Mouse (Mus musculus) heart, postnatal 0 days (tissue): ENCODE results near the gene Bet1. TPM values are rescaled to one million over a fixed set of nuclear protein-coding genes. Genes with fewer than 3 reads are reported as not detected.

Source experiments
- ATAC-seq: fragments of 200-750 bp; cut with Nextera tagmentation; 2 replicates; pipeline ENCODE4 v1.8.0; 2017; ENCODE audit warnings: low read depth, moderate number of reproducible peaks, moderate library complexity; ENCODE audit not compliant: insufficient read depth
- DNase-seq: peaks from one replicate; pipeline ENCODE4 v3.0.0-alpha.2; 2016; ENCODE audit warnings: low spot score
- H3K27ac ChIP-seq: fragments of 300-500 bp; sonication (generic); 2 replicates; pipeline ENCODE4 v1.5.1; 2014; ENCODE audit warnings: low read depth, mild to moderate bottlenecking
- H3K27me3 ChIP-seq: fragments of 300-500 bp; sonication (generic); 2 replicates; pipeline ENCODE4 v1.6.1; 2014; ENCODE audit warnings: low read length, mixed read lengths; ENCODE audit not compliant: control insufficient read depth, insufficient read depth
- H3K36me3 ChIP-seq: fragments of 300-500 bp; sonication (generic); replicated peaks from 2 replicates; pipeline ENCODE4 v1.6.1; 2014; ENCODE audit warnings: low read length, mixed read lengths; ENCODE audit not compliant: control insufficient read depth, insufficient read depth
- H3K4me1 ChIP-seq: fragments of 300-500 bp; sonication (generic); 2 replicates; pipeline ENCODE4 v1.6.1; 2014; ENCODE audit warnings: antibody characterized with exemption; ENCODE audit not compliant: control insufficient read depth, insufficient read depth
- H3K4me2 ChIP-seq: fragments of 300-500 bp; sonication (generic); 2 replicates; pipeline ENCODE4 v1.6.1; 2014; ENCODE audit warnings: low read depth, mild to moderate bottlenecking, low read length, moderate library complexity
- H3K4me3 ChIP-seq: fragments of 300-500 bp; sonication (generic); 2 replicates; pipeline ENCODE4 v1.5.1; 2014; ENCODE audit warnings: low read depth, low read length
- H3K9ac ChIP-seq: fragments of 300-500 bp; sonication (generic); replicated peaks from 2 replicates; pipeline ENCODE4 v1.6.1; 2014; ENCODE audit warnings: low read depth, low read length, mixed read lengths
- H3K9me3 ChIP-seq: fragments of 300-500 bp; sonication (generic); replicated peaks from 2 replicates; pipeline ENCODE4 v1.6.1; 2016; ENCODE audit warnings: low read length; ENCODE audit not compliant: control insufficient read depth
- CTCF ChIP-seq: IDR thresholded peaks from 2 replicates; pipeline ENCODE4 v1.5.1; 2016; ENCODE audit warnings: antibody characterized with exemption, control low read depth, low read depth
- EP300 ChIP-seq: IDR thresholded peaks from 2 replicates; pipeline ENCODE4 v1.6.1; 2016; ENCODE audit warnings: antibody characterized with exemption, low read depth
- WGBS: fragments of 180-500 bp; shearing (Covaris S2); extraction: QIAGEN DNeasy Blood & Tissue Kit; methylation state at CpG from one replicate; pipeline ENCODE4 v1.1.7; 2014; 5-methylcytosine and 5-hydroxymethylcytosine counted together
- polyA plus RNA-seq: library from polyadenylated mRNA; unstranded; fragments of >200 nt; fragmentation: Nextera tagmentation; extraction: Ambion mirVana; gene quantifications from 2 replicates; pipeline ENCODE4 v1.2.1, GENCODE M21; 2015
- total RNA-seq: library from RNA; depleted of rRNA; stranded (reverse); fragments of >200 nt; gene quantifications from 2 replicates; pipeline ENCODE4 v1.2.3, GENCODE M21; 2014; ENCODE audit warnings: low replicate concordance

Gene Bet1
- total and polyA plus RNA-seq, 2 experiments from 2014 or later = 39.0 to 43.8 TPM

- no peak overlapping the region for H3K4me3 ChIP-seq
- WGBS = 78% methylated on average over 6 of the region's 6 CpGs
- no peak overlapping the region for H3K4me2 ChIP-seq
- no peak for DNase-seq
- no peak for ATAC-seq
- H3K27ac ChIP-seq = no peak overlapping the region
- H3K4me1 ChIP-seq = no peaks in the 10 kb centered on the region
- H3K36me3 ChIP-seq = no peaks in the 10 kb centered on the region
- H3K27me3 ChIP-seq = no peaks in the 10 kb centered on the region
- no peaks in the 10 kb centered on the region for H3K9me3 ChIP-seq
- no peak overlapping the region for H3K9ac ChIP-seq
- TF ChIP-seq CTCF = no peak
Measured at GRCm38 (mm10) chr6:4072281-4072680, 14.5 kb downstream of the Bet1 start.

GRCm38 (mm10) chr6:4069714-4070113 is 17.1 kb downstream of the Bet1 start:
- ATAC-seq (no peak), DNase-seq (no peak)
- H3K4me1 ChIP-seq = no peaks in the 10 kb centered on the region
- no peak overlapping the region for H3K4me3 ChIP-seq
- TF ChIP-seq CTCF (no peak), EP300 (no peak)
- H3K27ac ChIP-seq = no peak overlapping the region
- H3K36me3 ChIP-seq = no peaks in the 10 kb centered on the region
- no peak overlapping the region for H3K4me2 ChIP-seq
- H3K9me3 ChIP-seq = no peaks in the 10 kb centered on the region
- H3K27me3 ChIP-seq = no peaks in the 10 kb centered on the region
- H3K9ac ChIP-seq = no peak overlapping the region

- DNase-seq (no peak), ATAC-seq (no peak)
- no peaks in the 10 kb centered on the region for H3K9me3 ChIP-seq
- no peak overlapping the region for H3K9ac ChIP-seq
- H3K27me3 ChIP-seq = no peaks in the 10 kb centered on the region
- no peak overlapping the region for H3K4me3 ChIP-seq
- no peak overlapping the region for H3K27ac ChIP-seq
- no peak for TF ChIP-seq EP300
- no peak for TF ChIP-seq CTCF
- H3K4me1 ChIP-seq = no peaks in the 10 kb centered on the region
- H3K36me3 ChIP-seq = no peaks in the 10 kb centered on the region
- 76% methylated on average over 4 of the region's 4 CpGs for WGBS
- H3K4me2 ChIP-seq = no peak overlapping the region
Measured at GRCm38 (mm10) chr6:4054387-4054786, 32.4 kb downstream of the Bet1 start.

DNA sequence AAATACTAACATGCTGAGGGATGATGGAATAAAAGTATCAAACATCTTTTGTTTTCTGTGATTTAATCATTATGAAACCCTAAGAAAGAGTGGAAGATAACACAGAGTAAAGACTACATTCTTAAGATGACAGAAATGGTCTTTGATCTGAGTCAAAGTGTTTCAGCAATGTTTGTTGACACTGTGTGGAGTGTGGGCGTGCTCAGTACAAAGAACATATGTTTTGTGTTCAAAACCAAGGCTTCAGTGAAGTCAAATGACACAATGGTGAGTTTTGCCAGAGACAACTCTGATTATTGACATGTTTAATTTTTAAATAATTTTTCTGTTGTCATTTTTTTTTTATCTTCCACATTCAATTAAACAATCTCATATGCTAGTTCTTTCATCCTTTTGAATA is 33.9 kb downstream of the Bet1 start:
- 45% methylated on average over 1 of the region's 1 CpGs for WGBS
- H3K9me3 ChIP-seq = no peaks in the 10 kb centered on the region
- no peak for ATAC-seq

DNA sequence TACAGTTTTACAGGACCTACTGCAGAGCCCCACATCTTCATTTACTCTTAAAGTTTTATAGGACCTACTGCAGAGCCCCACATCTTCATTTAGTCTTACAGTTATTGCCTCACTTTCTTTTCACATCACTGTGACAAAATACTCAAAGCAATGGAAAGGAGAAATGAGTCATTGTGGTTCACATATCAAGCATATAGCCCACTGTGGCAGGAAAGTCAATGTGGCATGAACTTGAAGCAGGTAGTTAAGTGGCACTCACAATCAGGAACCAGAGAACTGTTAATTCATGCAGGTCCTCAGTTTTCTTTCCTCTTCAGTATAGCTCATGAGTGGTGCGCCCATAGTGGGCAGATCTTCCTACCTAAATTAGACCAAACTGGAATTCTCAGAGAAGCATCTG is 39.6 kb downstream of the Bet1 start:
- no peak for ATAC-seq
- WGBS = 100% methylated on average over 1 of the region's 1 CpGs
- TF ChIP-seq CTCF (no peak), EP300 (no peak)

More for the DNA sequence above, 33.9 kb downstream of the Bet1 start:
- TF ChIP-seq CTCF (no peak), EP300 (no peak)
- Histone ChIP-seq H3K36me3 (no peaks in the 10 kb centered on the region), H3K27me3 (no peaks in the 10 kb centered on the region), H3K4me2 (no peak overlapping the region), H3K4me3 (no peak overlapping the region), H3K4me1 (no peaks in the 10 kb centered on the region), H3K9ac (no peak overlapping the region), H3K27ac (no peak overlapping the region)
- no peak for DNase-seq

DNA sequence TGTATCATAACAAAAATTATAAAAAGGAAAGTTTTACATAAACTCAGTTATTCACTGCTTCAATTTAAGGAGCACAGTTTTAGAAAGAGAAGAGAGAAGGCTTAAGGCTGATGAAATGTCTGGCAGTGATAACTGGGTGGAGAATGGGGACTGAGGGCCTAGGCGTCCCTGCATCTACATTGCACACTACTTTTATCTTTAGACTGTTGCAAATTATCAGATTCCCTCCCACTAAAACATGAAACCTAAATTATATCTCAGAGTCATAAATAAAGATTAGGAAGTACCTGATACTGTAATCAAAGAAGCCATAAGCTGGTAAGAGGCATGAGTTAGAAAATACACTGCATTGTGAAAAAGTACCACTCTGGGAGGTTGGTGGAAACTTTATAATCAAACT is 45.0 kb downstream of the Bet1 start:
- Histone ChIP-seq H3K9me3 (no peaks in the 10 kb centered on the region), H3K4me1 (no peaks in the 10 kb centered on the region), H3K36me3 (no peaks in the 10 kb centered on the region), H3K4me3 (no peak overlapping the region), H3K9ac (no peak overlapping the region), H3K4me2 (no peak overlapping the region), H3K27ac (no peak overlapping the region), H3K27me3 (no peaks in the 10 kb centered on the region)
- TF ChIP-seq EP300 (no peak), CTCF (no peak)
- WGBS = 53% methylated on average over 1 of the region's 1 CpGs
- ATAC-seq = no peak
- DNase-seq = no peak

More for the DNA sequence above, 39.6 kb downstream of the Bet1 start:
- H3K4me3 ChIP-seq = no peak overlapping the region
- no peak overlapping the region for H3K4me2 ChIP-seq
- no peak for DNase-seq
- H3K27me3 ChIP-seq = no peaks in the 10 kb centered on the region
- H3K9ac ChIP-seq = no peak overlapping the region
- no peaks in the 10 kb centered on the region for H3K36me3 ChIP-seq
- H3K27ac ChIP-seq = no peak overlapping the region
- no peaks in the 10 kb centered on the region for H3K9me3 ChIP-seq
- no peaks in the 10 kb centered on the region for H3K4me1 ChIP-seq
